In genomic region chr15:98897928-98898800, GRCm38 (mm10) we compare ENCODE assay signal across 8 mouse cellular contexts. TPM values are rescaled to one million over a fixed set of nuclear protein-coding genes. Genes with fewer than 3 reads are reported as not detected.
DNase-seq lines count a peak whose midpoint lies in the region; ATAC-seq and TF ChIP-seq lines count a peak whose summit lies in the region.

Gene Dhh (minus strand): TSS chr15:98898540.

- H3K27me3 ChIP-seq in G1E (ENCODE audit: insufficient read depth, low read length): peaks cover 72% of the 10 kb centered on the region
- H3K27me3 ChIP-seq in hindbrain, embryonic 11.5 days (ENCODE audit: control insufficient read depth, insufficient read depth, low read length): peaks cover 62% of the 10 kb centered on the region
- H3K27me3 ChIP-seq in liver, embryonic 13.5 days: peaks cover 82% of the 10 kb centered on the region
- peaks cover 54% of the 10 kb centered on the region for H3K27me3 ChIP-seq in small intestine, adult 2 months (ENCODE audit: control insufficient read depth, insufficient read depth, low read length)

- H3K9me3 ChIP-seq in G1E (replicated peaks): peaks cover 7% of the 10 kb centered on the region
- H3K9me3 ChIP-seq in hindbrain, embryonic 11.5 days (ENCODE audit: control insufficient read depth, low read length): no peaks in the 10 kb centered on the region
- H3K9me3 ChIP-seq in liver, embryonic 13.5 days (replicated peaks): no peaks in the 10 kb centered on the region

- ATAC-seq in G1E (ENCODE audit: extremely low read depth, insufficient number of reproducible peaks, low FRiP score, poor library complexity, severe bottlenecking): no peak
- ATAC-seq in hindbrain, embryonic 11.5 days (ENCODE audit: low FRiP score): no peak
- no peak for ATAC-seq in liver, embryonic 13.5 days (ENCODE audit: low read depth)

- H3K4me3 ChIP-seq in G1E (ENCODE audit: low read depth, low read length): peak within 1 kb of the TSS; percentile 11; the same call in 1 of the 2 replicates
- peak within 1 kb of the TSS; percentile 20; the same call in 1 of the 2 replicates for H3K4me3 ChIP-seq in hindbrain, embryonic 11.5 days (ENCODE audit: low read depth, low read length)
- peak within 1 kb of the TSS; percentile 16; the same call in 1 of the 2 replicates for H3K4me3 ChIP-seq in liver, embryonic 13.5 days (replicated peaks)
- peak within 1 kb of the TSS; percentile 13 for H3K4me3 ChIP-seq in small intestine, adult 2 months (ENCODE audit: low read depth, low read length)
- no peak within 1 kb of the TSS; the same call in 1 of the 2 replicates for H3K4me3 ChIP-seq in layer of hippocampus, adult 2 months

- H3K9ac ChIP-seq in hindbrain, embryonic 11.5 days (ENCODE audit: low read depth, low read length): 0 out of 2 replicates have a peak within 1 kb of the TSS, but pooled peaks have one; percentile 15
- no peak within 1 kb of the TSS for H3K9ac ChIP-seq in liver, embryonic 13.5 days

- H3K4me1 ChIP-seq in G1E (ENCODE audit: insufficient read depth, low read depth, low read length): peaks cover 34% of the 10 kb centered on the region
- H3K4me1 ChIP-seq in hindbrain, embryonic 11.5 days (replicated peaks; ENCODE audit: control insufficient read depth, insufficient read depth, low read length): peaks cover 25% of the 10 kb centered on the region
- H3K4me1 ChIP-seq in liver, embryonic 13.5 days (replicated peaks): peaks cover 55% of the 10 kb centered on the region
- peaks cover 20% of the 10 kb centered on the region for H3K4me1 ChIP-seq in small intestine, adult 2 months (ENCODE audit: control insufficient read depth, insufficient read depth, insufficient read length, low read length)

- TF ChIP-seq POLR2A in small intestine, adult 2 months (IDR thresholded peaks at IDR 0.05; ENCODE audit: low read depth, low read length): no peak

- no peaks in the 10 kb centered on the region for H3K36me3 ChIP-seq in G1E (replicated peaks)
- H3K36me3 ChIP-seq in hindbrain, embryonic 11.5 days (ENCODE audit: control insufficient read depth, insufficient read depth, low read length): no peaks in the 10 kb centered on the region
- no peaks in the 10 kb centered on the region for H3K36me3 ChIP-seq in liver, embryonic 13.5 days
- no peaks in the 10 kb centered on the region for H3K36me3 ChIP-seq in small intestine, adult 2 months (ENCODE audit: control insufficient read depth, insufficient read depth, low read length)

- 1% methylated on average over 41 of the region's 41 CpGs for WGBS in hindbrain, embryonic 11.5 days
- 2% methylated on average over 41 of the region's 41 CpGs for WGBS in liver, embryonic 13.5 days (ENCODE audit: insufficient replicate concordance)
- WGBS in small intestine, adult 2 months: 3% methylated on average over 41 of the region's 41 CpGs

- H3K4me2 ChIP-seq in hindbrain, embryonic 11.5 days (replicated peaks; ENCODE audit: low read depth, low read length): peak within 1 kb of the TSS; percentile 34
- peak within 1 kb of the TSS; percentile 38 for H3K4me2 ChIP-seq in liver, embryonic 13.5 days

- no peak within 1 kb of the TSS for H3K27ac ChIP-seq in hindbrain, embryonic 11.5 days (ENCODE audit: low read depth, low read length)
- no peak within 1 kb of the TSS for H3K27ac ChIP-seq in liver, embryonic 13.5 days
- H3K27ac ChIP-seq in small intestine, adult 2 months (ENCODE audit: insufficient read depth, low read depth, low read length): no peak within 1 kb of the TSS
- H3K27ac ChIP-seq in layer of hippocampus, adult 2 months: no peak within 1 kb of the TSS

- no peak for DNase-seq in G1E (ENCODE audit: low spot score)
- peak; percentile 54 for DNase-seq in embryo, embryonic 10 days (ENCODE audit: low spot score)
- DNase-seq in hindbrain, embryonic 11.5 days (ENCODE audit: low spot score): peak; percentile 53
- DNase-seq in liver, embryonic 13.5 days: no peak
- no peak for DNase-seq in cerebellum, adult 9-10 months
- DNase-seq in layer of hippocampus, adult 2 months (ENCODE audit: low spot score in 2 of 2): no peak
- DNase-seq in right cerebral cortex, postnatal 25 days: no peak

- no peak for TF ChIP-seq CTCF in G1E (IDR thresholded peaks at IDR 0.05; ENCODE audit: low read depth, low read length)
- no peak for TF ChIP-seq CTCF in small intestine, adult 2 months (IDR thresholded peaks at IDR 0.05; ENCODE audit: extremely low read depth, insufficient read length, insufficient replicate concordance, low read depth, low read length)
- TF ChIP-seq CTCF in layer of hippocampus, adult 2 months (conservative IDR thresholded peaks at IDR 0.05): no peak

RNA-seq across cellular contexts. Expression of gene Dhh, which starts in this region (rescaled TPM):
- not detected in 2 replicates for total RNA-seq in G1E (2014; fragmentation: Nextera tagmentation)
- total RNA-seq in G1E (2017): 0.05 and 0.06 TPM in 2 replicates
- polyA plus RNA-seq in G1E (2012): not detected in 2 replicates
- polyA plus RNA-seq in hindbrain, embryonic 11.5 days (2014; fragmentation: Nextera tagmentation; extraction: Ambion mirVana): 0.56 and 0.68 TPM in 2 replicates
- 0.12 and 0.16 TPM in 2 replicates for polyA plus RNA-seq in liver, embryonic 13.5 days (2015; fragmentation: Nextera tagmentation; extraction: Ambion mirVana)
- 0.33 and 0.55 TPM in 2 replicates for polyA plus RNA-seq in small intestine, adult 2 months (2012; rRNA removed)
- under 1 TPM; 0.10 to 0.12 TPM for total RNA-seq in layer of hippocampus, adult 2 months (2021)

Comparison
In these comparisons a context has a peak if more than half of its experiments do, and no peak if none do; other contexts are left out.
1. Peak in DNase-seq, H3K4me3 ChIP-seq, H3K9ac ChIP-seq and H3K4me2 ChIP-seq in hindbrain, embryonic 11.5 days; RNA of the gene not detected or under 1 TPM.